Mouse (Mus musculus): ENCODE data around the gene Gfap. TPM values are rescaled to one million over a fixed set of nuclear protein-coding genes. Genes with fewer than 3 reads are reported as not detected.

The Gfap gene
- polyA plus RNA-seq, 1 experiment from 2014 or later = 0.18 TPM

Other genes starting within 250 kb of the Gfap start
- 0.16 and 0.19 TPM in 2 replicates for gene Meioc, start 237.2 kb downstream of the Gfap start, polyA plus RNA-seq (2015; fragmentation: Nextera tagmentation; extraction: Ambion mirVana)
- 45.9 and 47.5 TPM in 2 replicates for gene Ccdc43, start 203.1 kb downstream of the Gfap start, polyA plus RNA-seq (2015; fragmentation: Nextera tagmentation; extraction: Ambion mirVana)
- gene Adam11, start 139.5 kb downstream of the Gfap start, polyA plus RNA-seq (2015; fragmentation: Nextera tagmentation; extraction: Ambion mirVana) = 5.0 and 5.1 TPM in 2 replicates
- 60.8 and 65.7 TPM in 2 replicates for gene Gjc1, start 81.2 kb downstream of the Gfap start, polyA plus RNA-seq (2015; fragmentation: Nextera tagmentation; extraction: Ambion mirVana)
- 51.5 and 56.7 TPM in 2 replicates for gene Higd1b, start 65.1 kb downstream of the Gfap start, polyA plus RNA-seq (2015; fragmentation: Nextera tagmentation; extraction: Ambion mirVana)
- gene Eftud2, start 19.9 kb downstream of the Gfap start, polyA plus RNA-seq (2015; fragmentation: Nextera tagmentation; extraction: Ambion mirVana) = 174 and 183 TPM in 2 replicates
- gene Ccdc103, start 19.7 kb downstream of the Gfap start, polyA plus RNA-seq (2015; fragmentation: Nextera tagmentation; extraction: Ambion mirVana) = 3.9 and 5.4 TPM in 2 replicates
- gene Fam187a, start 15.7 kb downstream of the Gfap start, polyA plus RNA-seq (2015; fragmentation: Nextera tagmentation; extraction: Ambion mirVana) = 0.09 TPM in 1 of 2 replicates, not detected in the other
- 13.7 and 14.0 TPM in 2 replicates for gene Kif18b, start 24.2 kb upstream of the Gfap start, polyA plus RNA-seq (2015; fragmentation: Nextera tagmentation; extraction: Ambion mirVana)
- gene C1ql1, start 45.8 kb upstream of the Gfap start, polyA plus RNA-seq (2015; fragmentation: Nextera tagmentation; extraction: Ambion mirVana) = 0.24 and 0.60 TPM in 2 replicates
- gene Nmt1, start 127.3 kb upstream of the Gfap start, polyA plus RNA-seq (2015; fragmentation: Nextera tagmentation; extraction: Ambion mirVana) = 63.4 and 64.7 TPM in 2 replicates
- gene Dcakd, start 127.4 kb upstream of the Gfap start, polyA plus RNA-seq (2015; fragmentation: Nextera tagmentation; extraction: Ambion mirVana) = 140 and 161 TPM in 2 replicates
- gene Plcd3, start 200.7 kb upstream of the Gfap start, polyA plus RNA-seq (2015; fragmentation: Nextera tagmentation; extraction: Ambion mirVana) = 3.1 and 3.3 TPM in 2 replicates
- 22.8 and 28.7 TPM in 2 replicates for gene Acbd4, start 200.8 kb upstream of the Gfap start, polyA plus RNA-seq (2015; fragmentation: Nextera tagmentation; extraction: Ambion mirVana)
- 4.6 and 5.2 TPM in 2 replicates for gene Hexim1, start 215.3 kb upstream of the Gfap start, polyA plus RNA-seq (2015; fragmentation: Nextera tagmentation; extraction: Ambion mirVana)
- 8.7 and 10.1 TPM in 2 replicates for gene Hexim2, start 231.5 kb upstream of the Gfap start, polyA plus RNA-seq (2015; fragmentation: Nextera tagmentation; extraction: Ambion mirVana)

Measured in lung, embryonic 16.5 days (tissue).